Mouse (Mus musculus) CH12.LX (cell line): ENCODE results near the gene Erlec1.

Source experiments
- BHLHE40 ChIP-seq: IDR thresholded peaks from 2 replicates; pipeline ENCODE4 v1.6.1; 2011; ENCODE audit warnings: mild to moderate bottlenecking, low read depth, low read length, improper control_type of control experiment
- CTCF ChIP-seq, 2 experiments: IDR thresholded peaks in 1 of 2; conservative IDR thresholded peaks in 1 of 2; 2 replicates each; pipeline ENCODE4 v1.5.1; 2011 to 2012; ENCODE audit warnings: low read depth in 2 of 2, low read length in 2 of 2, improper control_type of control experiment in 1 of 2, inconsistent platforms in 1 of 2, mild to moderate bottlenecking in 1 of 2, moderate library complexity in 1 of 2
- MAFK ChIP-seq: IDR thresholded peaks from 2 replicates; pipeline ENCODE4 v1.6.1; 2011; ENCODE audit warnings: low read length, improper control_type of control experiment; ENCODE audit not compliant: insufficient replicate concordance
- MAX ChIP-seq: IDR thresholded peaks from 2 replicates; pipeline ENCODE4 v1.6.1; 2011; ENCODE audit warnings: low read length, improper control_type of control experiment
- MAZ ChIP-seq: IDR thresholded peaks from 2 replicates; pipeline ENCODE4 v1.6.1; 2012; ENCODE audit warnings: low read depth, mild to moderate bottlenecking, inconsistent platforms, low read length, improper control_type of control experiment, moderate library complexity
- RCOR1 ChIP-seq: conservative IDR thresholded peaks from 2 replicates; pipeline ENCODE4 v1.6.1; 2012; ENCODE audit warnings: low read depth, mild to moderate bottlenecking, inconsistent platforms, low read length, improper control_type of control experiment
- TBP ChIP-seq: conservative IDR thresholded peaks from 2 replicates; pipeline ENCODE4 v1.6.1; 2011; ENCODE audit warnings: low read depth, low read length, improper control_type of control experiment

GRCm38 (mm10) chr11:30928498-30928897, 25.6 kb downstream of the Erlec1 start:
- TF ChIP-seq CTCF (conservative IDR thresholded peaks at IDR 0.05 in 1 of 2, IDR thresholded peaks at IDR 0.05 in 1 of 2; ENCODE audit: low read depth in 2 of 2, low read length in 2 of 2) (no peak), TBP (no peak), MAZ (no peak), BHLHE40 (no peak), RCOR1 (no peak), MAX (no peak), MAFK (no peak)
